Comparison of ENCODE assay signal across 28 mouse cellular contexts in the genomic region with DNA sequence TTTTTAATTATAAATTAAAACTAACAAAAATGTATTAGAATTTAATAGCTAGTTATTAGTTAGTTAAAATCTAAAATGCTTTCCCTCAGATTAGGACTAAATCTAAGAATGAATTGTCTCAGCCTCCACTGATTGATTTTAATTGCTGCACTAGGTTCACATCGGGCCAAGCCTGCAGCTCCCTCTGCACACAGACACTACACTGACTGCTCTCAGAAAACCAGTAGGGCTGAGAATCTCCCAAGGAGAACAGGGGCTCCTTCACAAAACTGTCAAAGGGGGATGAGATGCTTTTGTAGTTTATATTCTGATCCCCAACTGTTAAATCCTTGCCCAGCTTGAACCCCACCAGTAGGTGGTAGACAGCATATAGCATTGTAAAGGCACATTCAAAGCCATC.
"Had no signal": no experiment of that assay in that cellular context is flagged by ENCODE, and none has a peak within 500 bp of the region (broad histone marks: within the 10 kb centered on the region; RNA-seq: fewer than 3 reads in every experiment).

No protein-coding gene starts in this region.

- DNase-seq: cerebellum, adult 2 months; cerebellum, adult 8-10 months; cerebellum, adult 9-10 months; cerebellum, adult 9-11 months; cerebellum, postnatal 10 days; cerebellum, postnatal 14 days; cerebellum, postnatal 25 days; cerebellum, postnatal 36 days; embryo, embryonic 11 days; forebrain, postnatal 0 days; gastrocnemius, adult 2 months; gastrocnemius, postnatal 10 days; gastrocnemius, postnatal 14 days; gastrocnemius, postnatal 25 days; gastrocnemius, postnatal 36 days; heart, adult 11 months; heart, adult 18-20 months; heart, adult 2 months had no signal

- H3K36me3 ChIP-seq: embryonic facial prominence, embryonic 10.5 days; embryonic facial prominence, embryonic 12.5 days; embryonic facial prominence, embryonic 13.5 days; embryonic facial prominence, embryonic 15.5 days; forebrain, embryonic 10.5 days; forebrain, embryonic 12.5 days; forebrain, embryonic 15.5 days had no signal

- H3K9me3 ChIP-seq: embryonic facial prominence, embryonic 10.5 days; embryonic facial prominence, embryonic 12.5 days; embryonic facial prominence, embryonic 13.5 days; embryonic facial prominence, embryonic 15.5 days; forebrain, embryonic 10.5 days; forebrain, embryonic 12.5 days; forebrain, embryonic 13.5 days; forebrain, embryonic 15.5 days had no signal

- H3K4me2 ChIP-seq: embryonic facial prominence, embryonic 12.5 days; embryonic facial prominence, embryonic 13.5 days; embryonic facial prominence, embryonic 15.5 days; forebrain, embryonic 12.5 days; forebrain, embryonic 13.5 days; forebrain, embryonic 15.5 days had no signal

- H3K27ac ChIP-seq: embryonic facial prominence, embryonic 10.5 days; embryonic facial prominence, embryonic 12.5 days; embryonic facial prominence, embryonic 13.5 days; embryonic facial prominence, embryonic 15.5 days; forebrain, embryonic 10.5 days; forebrain, embryonic 12.5 days; forebrain, embryonic 13.5 days; forebrain, embryonic 15.5 days; gastrocnemius, adult 2 months; heart, adult 2 months had no signal

- H3K4me3 ChIP-seq: embryonic facial prominence, embryonic 10.5 days; embryonic facial prominence, embryonic 12.5 days; embryonic facial prominence, embryonic 13.5 days; embryonic facial prominence, embryonic 15.5 days; erythroblast, embryonic 14.5 days; forebrain, embryonic 10.5 days; forebrain, embryonic 12.5 days; forebrain, embryonic 13.5 days; forebrain, embryonic 15.5 days; gastrocnemius, adult 2 months; heart, adult 2 months had no signal

- H3K4me1 ChIP-seq: embryonic facial prominence, embryonic 10.5 days; embryonic facial prominence, embryonic 12.5 days; embryonic facial prominence, embryonic 13.5 days; embryonic facial prominence, embryonic 15.5 days; forebrain, embryonic 10.5 days; forebrain, embryonic 12.5 days; forebrain, embryonic 13.5 days; forebrain, embryonic 15.5 days had no signal

- H3K27me3 ChIP-seq: embryonic facial prominence, embryonic 12.5 days; embryonic facial prominence, embryonic 13.5 days; embryonic facial prominence, embryonic 15.5 days; forebrain, embryonic 12.5 days; forebrain, embryonic 13.5 days; forebrain, embryonic 15.5 days had no signal

- H3K9ac ChIP-seq: embryonic facial prominence, embryonic 12.5 days; embryonic facial prominence, embryonic 13.5 days; embryonic facial prominence, embryonic 15.5 days; forebrain, embryonic 12.5 days; forebrain, embryonic 13.5 days; forebrain, embryonic 15.5 days; forebrain, postnatal 0 days had no signal

- ATAC-seq: forebrain, embryonic 13.5 days; forebrain, embryonic 14.5 days; forebrain, embryonic 15.5 days; forebrain, postnatal 0 days had no signal
